Mouse (Mus musculus) intestine, postnatal 0 days (tissue): ENCODE data around the gene Gm128. TPM values are rescaled to one million over a fixed set of nuclear protein-coding genes. Genes with fewer than 3 reads are reported as not detected.

Experiments
- ATAC-seq: fragments of 200-750 bp; cut with Nextera tagmentation; 2 replicates; pipeline ENCODE4 v1.8.0; 2017; ENCODE audit warnings: mild to moderate bottlenecking, moderate TSS enrichment, moderate library complexity
- H3K27ac ChIP-seq: fragments of 300-500 bp; sonication (generic); 2 replicates; pipeline ENCODE4 v1.5.1; 2014; ENCODE audit warnings: mild to moderate bottlenecking, low read depth, low read length, moderate library complexity
- H3K27me3 ChIP-seq: fragments of 300-500 bp; sonication (generic); replicated peaks from 2 replicates; pipeline ENCODE4 v1.6.1; 2014; ENCODE audit warnings: low read length, mixed read lengths; ENCODE audit not compliant: control insufficient read depth, insufficient read depth
- H3K36me3 ChIP-seq: fragments of 300-500 bp; sonication (generic); 2 replicates; pipeline ENCODE4 v1.6.1; 2014; ENCODE audit warnings: mild to moderate bottlenecking, moderate library complexity; ENCODE audit not compliant: control insufficient read depth, insufficient read depth
- H3K4me1 ChIP-seq: fragments of 300-500 bp; sonication (generic); replicated peaks from 2 replicates; pipeline ENCODE4 v1.6.1; 2014; ENCODE audit warnings: antibody characterized with exemption, low read length, mixed read lengths; ENCODE audit not compliant: control insufficient read depth, insufficient read depth
- H3K4me2 ChIP-seq: fragments of 300-500 bp; sonication (generic); replicated peaks from 2 replicates; pipeline ENCODE4 v1.6.1; 2014; ENCODE audit warnings: low read depth, mild to moderate bottlenecking, moderate library complexity
- H3K4me3 ChIP-seq: fragments of 300-500 bp; sonication (generic); 2 replicates; pipeline ENCODE4 v1.5.1; 2014; ENCODE audit warnings: low read depth, low read length
- H3K9ac ChIP-seq: fragments of 300-500 bp; sonication (generic); 2 replicates; pipeline ENCODE4 v1.6.1; 2014; ENCODE audit warnings: mild to moderate bottlenecking, low read depth, low read length
- H3K9me3 ChIP-seq: fragments of 300-500 bp; sonication (generic); 2 replicates; pipeline ENCODE4 v1.6.1; 2016; ENCODE audit warnings: mixed run types; ENCODE audit not compliant: control insufficient read depth
- CTCF ChIP-seq: sonication (generic); IDR thresholded peaks from 2 replicates; pipeline ENCODE4 v1.5.1; 2016; ENCODE audit warnings: low read depth, mild to moderate bottlenecking, control low read depth, antibody characterized with exemption, moderate library complexity
- WGBS: fragments of 180-500 bp; shearing (Covaris S2); extraction: QIAGEN DNeasy Blood & Tissue Kit; methylation state at CpG from one replicate; pipeline ENCODE4 v1.1.7; 2014; 5-methylcytosine and 5-hydroxymethylcytosine counted together
- polyA plus RNA-seq: library from polyadenylated mRNA; unstranded; fragments of >200 nt; fragmentation: Nextera tagmentation; extraction: Ambion mirVana; gene quantifications from 2 replicates; pipeline ENCODE4 v1.2.1, GENCODE M21; 2015

Gm128 gene
- polyA plus RNA-seq, 1 experiment from 2014 or later, result 0.14 TPM

GRCm38 (mm10) chr3:95274453-95274852 is 33.1 kb upstream of the Gm128 start:
- Histone ChIP-seq H3K27me3 (no peaks in the 10 kb centered on the region), H3K36me3 (peaks cover 4% of the 10 kb centered on the region; the same call in 1 of the 2 replicates), H3K4me2 (no peak overlapping the region), H3K27ac (no peak overlapping the region), H3K9ac (no peak overlapping the region), H3K9me3 (no peaks in the 10 kb centered on the region), H3K4me1 (no peaks in the 10 kb centered on the region), H3K4me3 (no peak overlapping the region)
- 96% methylated on average over 4 of the region's 4 CpGs for WGBS
- ATAC-seq, result no peak
- TF ChIP-seq CTCF, result peak; percentile 39

GRCm38 (mm10) chr3:95273471-95273870 is 32.1 kb upstream of the Gm128 start:
- no peaks in the 10 kb centered on the region for H3K4me1 ChIP-seq
- H3K27ac ChIP-seq, result no peak overlapping the region
- 89% methylated on average over 5 of the region's 5 CpGs for WGBS
- TF ChIP-seq CTCF, result no peak
- H3K4me3 ChIP-seq, result no peak overlapping the region
- no peak overlapping the region for H3K4me2 ChIP-seq
- H3K9ac ChIP-seq, result no peak overlapping the region
- ATAC-seq, result no peak
- H3K9me3 ChIP-seq, result no peaks in the 10 kb centered on the region
- peaks cover 4% of the 10 kb centered on the region; the same call in 1 of the 2 replicates for H3K36me3 ChIP-seq
- no peaks in the 10 kb centered on the region for H3K27me3 ChIP-seq

- Histone ChIP-seq H3K9me3 (no peaks in the 10 kb centered on the region), H3K4me2 (no peak overlapping the region), H3K9ac (no peak overlapping the region), H3K27me3 (no peaks in the 10 kb centered on the region), H3K36me3 (peaks cover 13% of the 10 kb centered on the region; the same call in 1 of the 2 replicates), H3K4me1 (no peaks in the 10 kb centered on the region), H3K4me3 (no peak overlapping the region), H3K27ac (no peak overlapping the region)
- 75% methylated on average over 12 of the region's 12 CpGs for WGBS
- ATAC-seq, result no peak
- no peak for TF ChIP-seq CTCF
These were observed 29.5 kb upstream of the Gm128 start for GRCm38 (mm10) chr3:95270766-95271364.

- no peaks in the 10 kb centered on the region for H3K9me3 ChIP-seq
- no peak for TF ChIP-seq CTCF
- no peaks in the 10 kb centered on the region for H3K27me3 ChIP-seq
- H3K4me1 ChIP-seq, result no peaks in the 10 kb centered on the region
- ATAC-seq, result no peak
- no peak overlapping the region for H3K4me3 ChIP-seq
- peaks cover 20% of the 10 kb centered on the region for H3K36me3 ChIP-seq
- H3K27ac ChIP-seq, result no peak overlapping the region
- H3K9ac ChIP-seq, result no peak overlapping the region
- no peak overlapping the region for H3K4me2 ChIP-seq
- WGBS, result 91% methylated on average over 5 of the region's 5 CpGs
These were observed 28.4 kb upstream of the Gm128 start for GRCm38 (mm10) chr3:95269789-95270188.

- Histone ChIP-seq H3K4me3 (no peak overlapping the region), H3K9me3 (no peaks in the 10 kb centered on the region), H3K4me2 (no peak overlapping the region), H3K9ac (no peak overlapping the region), H3K27me3 (no peaks in the 10 kb centered on the region), H3K4me1 (no peaks in the 10 kb centered on the region), H3K27ac (0 out of 2 replicates have a peak overlapping the region, but pooled peaks have one; percentile 35), H3K36me3 (peaks cover 20% of the 10 kb centered on the region)
- ATAC-seq, result peak; percentile 23; the same call in 1 of the 2 replicates
- TF ChIP-seq CTCF, result no peak
These were observed 26.5 kb upstream of the Gm128 start for GRCm38 (mm10) chr3:95267855-95268254.

- Histone ChIP-seq H3K27me3 (no peaks in the 10 kb centered on the region), H3K36me3 (peaks cover 26% of the 10 kb centered on the region), H3K9me3 (no peaks in the 10 kb centered on the region), H3K27ac (no peak overlapping the region), H3K4me3 (no peak overlapping the region), H3K4me2 (no peak overlapping the region), H3K9ac (no peak overlapping the region), H3K4me1 (no peaks in the 10 kb centered on the region)
- no peak for ATAC-seq
- TF ChIP-seq CTCF, result no peak
- 92% methylated on average over 3 of the region's 3 CpGs for WGBS
These were observed 24.7 kb upstream of the Gm128 start for GRCm38 (mm10) chr3:95266052-95266451.

- no peaks in the 10 kb centered on the region for H3K4me1 ChIP-seq
- no peak overlapping the region for H3K4me2 ChIP-seq
- WGBS, result 84% methylated on average over 1 of the region's 1 CpGs
- peaks cover 29% of the 10 kb centered on the region for H3K36me3 ChIP-seq
- no peak for TF ChIP-seq CTCF
- no peak overlapping the region for H3K4me3 ChIP-seq
- H3K9me3 ChIP-seq, result no peaks in the 10 kb centered on the region
- no peak overlapping the region for H3K27ac ChIP-seq
- no peak overlapping the region for H3K9ac ChIP-seq
- no peaks in the 10 kb centered on the region for H3K27me3 ChIP-seq
- ATAC-seq, result no peak
These were observed 23.3 kb upstream of the Gm128 start for GRCm38 (mm10) chr3:95264724-95265123.
